Mouse (Mus musculus): ENCODE measurements around the gene Impdh2.

Impdh2 gene

DNA sequence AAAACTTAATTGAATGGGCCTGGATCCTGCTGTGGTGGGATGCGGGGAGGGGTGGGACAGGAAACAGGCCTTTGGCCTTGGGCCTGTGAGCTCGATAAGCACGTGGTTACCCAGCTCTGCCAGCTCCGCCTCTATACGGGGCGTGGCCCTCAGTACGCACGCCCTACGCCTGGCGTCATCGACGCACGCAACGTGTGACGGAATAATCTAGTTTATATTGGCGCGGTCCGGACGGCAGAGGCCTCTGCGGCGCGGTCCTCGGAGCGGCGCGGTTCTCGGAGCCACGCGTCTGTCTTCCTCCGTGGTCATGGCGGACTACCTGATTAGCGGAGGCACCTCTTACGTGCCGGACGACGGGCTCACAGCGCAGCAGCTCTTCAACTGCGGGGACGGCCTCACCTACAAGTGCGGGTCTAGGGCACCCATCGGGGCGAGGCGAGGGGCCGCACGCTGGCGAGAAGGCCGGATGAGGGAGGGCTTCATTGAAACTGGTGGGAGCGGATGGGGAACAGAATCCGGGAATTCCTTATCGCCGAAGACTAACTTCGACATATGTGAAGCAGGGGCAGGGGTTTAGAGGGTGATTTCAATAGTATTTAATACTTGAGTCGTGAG, at the start of gene Impdh2:
Gene Impdh2 (plus strand): TSS at position 60 of the 615 bp plus-strand sequence.
- DNase-seq (ENCODE audit: inconsistent ontology term) = peak; percentile 93

DNA sequence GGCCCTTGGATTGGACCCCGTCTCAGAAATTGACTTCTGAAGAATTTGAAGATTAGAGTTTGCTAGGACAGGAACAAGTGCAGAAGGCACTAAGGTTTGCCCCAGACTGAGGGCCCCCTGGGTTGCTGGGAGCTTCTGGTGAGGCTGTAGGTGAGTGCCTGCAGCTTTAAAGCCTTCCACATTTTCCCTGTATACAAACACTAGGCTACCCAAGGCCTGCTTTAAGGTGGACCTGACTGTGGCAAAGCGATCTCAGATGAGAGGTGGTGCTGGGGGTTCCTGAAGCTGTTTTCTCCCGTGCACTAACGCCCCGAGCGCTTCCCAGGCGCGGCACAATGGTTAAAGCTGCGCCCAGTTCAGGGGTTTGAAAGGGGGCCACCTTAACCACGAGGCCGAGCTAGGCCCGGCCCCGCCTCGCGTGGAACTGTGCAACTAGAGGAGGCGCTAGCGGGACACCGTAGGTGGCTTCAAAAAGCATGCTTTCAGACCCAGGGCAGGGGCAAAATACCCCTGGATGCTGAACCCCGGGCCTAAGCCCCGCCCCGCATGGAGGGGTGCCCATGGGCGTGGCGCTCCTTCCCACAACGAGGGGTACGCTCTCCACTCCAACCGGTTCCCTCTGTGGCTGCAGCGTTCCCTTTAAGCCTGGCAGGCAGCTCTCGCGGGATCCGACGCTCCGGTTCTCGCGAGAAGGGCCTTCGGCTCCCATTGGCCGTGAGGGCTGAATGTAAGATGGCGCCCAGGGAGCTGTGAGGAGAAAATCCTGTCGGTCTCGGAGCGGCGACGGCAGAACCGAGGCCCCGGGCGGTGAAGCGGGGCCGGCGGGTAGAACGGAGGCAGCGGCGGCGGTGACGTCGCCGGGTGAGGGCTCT, 43.5 kb upstream of the Impdh2 start, which contains the start of gene Qrich1:
Gene Qrich1 (plus strand): TSS at position 427 of the 872 bp plus-strand sequence.
- DNase-seq (ENCODE audit: inconsistent ontology term) = peak; percentile 98

DNA sequence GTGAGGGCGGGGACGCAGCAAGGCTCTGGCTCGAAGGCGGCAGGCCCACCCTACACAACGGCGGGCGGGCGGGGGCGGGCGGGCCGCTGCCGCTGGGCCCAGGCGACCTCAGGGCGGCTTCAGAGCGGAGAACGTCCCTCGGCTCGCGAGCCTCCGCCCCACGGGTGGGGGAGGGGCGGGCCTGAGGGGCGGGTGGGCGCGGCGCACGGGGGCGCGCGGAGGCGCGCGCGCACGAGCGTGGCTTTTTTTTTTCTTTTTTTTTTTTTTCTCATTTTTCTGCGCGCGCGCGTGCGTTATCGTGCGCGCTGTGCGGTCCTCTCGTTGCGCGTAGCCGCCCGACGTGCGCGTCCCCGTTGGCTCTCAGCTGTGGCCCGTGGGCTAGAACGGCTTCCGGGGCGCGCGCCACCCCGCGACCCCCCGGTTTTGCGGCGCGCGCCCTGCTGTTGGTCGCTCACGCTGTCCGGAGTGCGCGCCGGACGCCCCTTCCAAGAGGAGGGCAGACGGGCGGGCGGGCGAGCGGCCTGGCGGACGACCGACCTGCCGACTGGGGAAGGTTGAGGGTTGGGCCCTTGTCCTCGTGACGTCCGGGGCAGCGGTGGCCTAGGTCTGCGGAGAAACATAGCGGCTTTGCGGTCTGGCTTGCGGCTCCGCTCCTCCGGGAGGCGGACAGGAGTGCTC, 42.7 kb upstream of the Impdh2 start:
- DNase-seq (ENCODE audit: inconsistent ontology term) = peak; percentile 93

DNA sequence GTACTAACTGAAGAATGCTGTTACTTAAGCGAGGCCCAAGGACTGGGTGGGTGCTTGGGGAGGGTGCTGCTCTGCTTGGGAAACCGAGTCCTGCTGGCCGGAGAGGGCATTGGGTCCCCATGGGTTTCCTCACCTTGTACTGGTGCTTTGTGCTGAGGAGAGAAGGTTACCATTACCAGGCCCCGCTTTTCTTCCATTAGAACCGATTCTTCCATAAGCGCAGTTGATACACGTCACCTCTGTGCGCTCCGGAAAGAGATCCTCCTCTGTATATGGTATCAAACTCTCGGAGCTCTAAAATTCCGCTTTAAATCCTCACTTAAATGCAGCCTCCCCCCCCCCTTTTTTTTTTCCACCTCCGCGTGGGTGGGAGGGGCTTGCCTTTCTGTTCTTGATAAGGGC, 42.2 kb upstream of the Impdh2 start:
- no peak for DNase-seq (ENCODE audit: inconsistent ontology term)

GRCm38 (mm10) chr9:108521604-108522003, 38.5 kb upstream of the Impdh2 start:
- peak; percentile 37 for DNase-seq (ENCODE audit: inconsistent ontology term)

DNA sequence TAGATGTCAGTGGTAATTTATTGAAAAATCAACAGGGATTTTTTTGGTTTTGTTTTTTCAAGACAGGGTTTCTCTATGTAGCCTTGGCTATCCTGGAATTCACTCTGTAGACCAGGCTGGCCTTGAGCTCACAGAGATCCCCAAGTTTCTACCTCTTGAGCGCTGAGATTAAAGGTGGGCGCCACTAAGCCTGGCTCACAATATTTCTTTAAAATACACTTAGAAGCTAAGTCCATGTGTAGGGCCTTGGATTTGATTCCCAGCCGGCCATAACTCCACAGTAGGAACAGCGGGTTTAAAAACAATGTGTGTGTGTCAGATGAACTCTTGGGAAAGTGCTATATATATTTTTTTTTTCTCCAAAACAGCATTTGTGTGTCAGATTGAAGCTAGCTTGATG, 36.7 kb upstream of the Impdh2 start:
- DNase-seq (ENCODE audit: inconsistent ontology term) = no peak

GRCm38 (mm10) chr9:108525400-108525799, 34.7 kb upstream of the Impdh2 start:
- no peak for DNase-seq (ENCODE audit: inconsistent ontology term)

- DNase-seq (ENCODE audit: inconsistent ontology term) = no peak
Measured at GRCm38 (mm10) chr9:108530954-108531353, 29.1 kb upstream of the Impdh2 start.

- no peak for DNase-seq (ENCODE audit: inconsistent ontology term)
Measured at GRCm38 (mm10) chr9:108531496-108531895, 28.6 kb upstream of the Impdh2 start.

DNA sequence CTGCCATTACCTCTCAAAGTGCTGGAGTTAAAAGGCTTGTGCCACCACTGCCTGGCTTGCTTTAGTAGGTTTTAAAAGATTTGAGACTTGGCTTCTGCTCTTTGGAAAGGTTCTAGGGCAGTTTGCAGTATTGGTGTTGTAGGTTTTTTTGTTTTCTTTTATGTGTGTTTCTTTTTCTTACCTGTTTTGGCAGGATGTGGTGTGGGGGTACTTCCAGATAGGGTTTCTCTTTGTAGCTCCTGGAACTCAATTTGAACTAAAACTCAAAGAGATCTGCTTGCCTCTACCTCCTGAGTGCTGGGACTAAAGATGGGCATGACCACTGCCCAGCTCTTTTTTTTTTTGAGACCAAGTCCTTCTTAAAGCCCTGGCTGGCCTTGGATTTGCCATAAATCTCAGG, 19.2 kb upstream of the Impdh2 start:
- DNase-seq (ENCODE audit: inconsistent ontology term) = no peak

GRCm38 (mm10) chr9:108545986-108546385, 14.1 kb upstream of the Impdh2 start:
- DNase-seq (ENCODE audit: inconsistent ontology term) = no peak

- DNase-seq (ENCODE audit: inconsistent ontology term) = no peak
Measured at GRCm38 (mm10) chr9:108546875-108547274, 13.2 kb upstream of the Impdh2 start.

- no peak for DNase-seq (ENCODE audit: inconsistent ontology term)
Measured at GRCm38 (mm10) chr9:108559169-108559568, 917 bp upstream of the Impdh2 start.

GRCm38 (mm10) chr9:108563671-108564070, 3.6 kb downstream of the Impdh2 start:
- no peak for DNase-seq (ENCODE audit: inconsistent ontology term)

- DNase-seq (ENCODE audit: inconsistent ontology term) = no peak
Measured at GRCm38 (mm10) chr9:108564131-108564530, 4.0 kb downstream of the Impdh2 start.

GRCm38 (mm10) chr9:108565881-108566814, 6.1 kb downstream of the Impdh2 start:
- DNase-seq (ENCODE audit: inconsistent ontology term) = no peak

- DNase-seq (ENCODE audit: inconsistent ontology term) = peak; percentile 97
Measured at GRCm38 (mm10) chr9:108566815-108567776, 7.0 kb downstream of the Impdh2 start, which contains the start of gene Ndufaf3. Ndufaf3 (minus strand) TSS chr9:108567434.

DNA sequence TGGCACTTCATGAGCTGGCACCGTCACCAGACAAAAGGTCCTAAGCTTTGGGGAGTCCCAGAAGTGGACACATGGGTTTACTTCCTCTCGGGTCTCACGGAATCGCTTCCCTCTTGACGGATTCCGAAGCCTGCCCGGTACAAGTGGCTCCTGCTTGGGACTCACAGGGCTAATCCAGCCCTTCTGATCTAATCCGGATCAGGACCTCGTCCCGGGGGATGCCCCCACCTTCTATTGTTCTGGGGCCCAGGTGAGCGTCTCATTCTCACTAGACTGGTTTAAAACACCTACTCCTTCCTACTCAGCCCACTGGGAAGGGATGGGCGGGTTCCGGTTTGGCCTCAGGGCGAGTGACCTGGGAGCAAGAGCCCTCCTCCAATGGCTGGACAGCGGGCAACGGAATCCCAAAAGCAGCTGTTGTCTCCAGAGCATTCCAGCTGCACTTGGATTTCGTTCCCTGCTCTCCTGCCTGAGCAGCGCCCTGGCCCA, 7.9 kb downstream of the Impdh2 start:
- no peak for DNase-seq (ENCODE audit: inconsistent ontology term)

DNA sequence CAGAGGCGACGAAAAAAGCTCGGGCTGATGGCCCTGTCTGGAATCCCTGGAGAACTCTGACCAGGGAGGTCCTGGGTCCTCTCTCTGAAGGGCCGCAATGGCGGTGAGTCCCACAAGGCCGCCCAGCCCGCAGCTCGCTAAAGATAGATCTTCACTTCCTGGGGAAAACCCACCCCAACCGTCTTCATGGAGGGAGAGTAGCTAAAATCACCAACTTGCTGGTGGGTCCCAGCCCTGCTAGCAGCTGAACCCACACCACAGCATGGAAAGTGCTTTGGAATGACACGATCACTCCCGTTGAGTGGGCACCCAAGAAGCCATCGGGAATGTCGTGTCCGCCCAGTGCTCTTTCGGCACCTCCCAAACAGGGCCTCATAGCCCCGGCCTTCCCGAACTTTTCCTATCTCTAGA, 8.4 kb downstream of the Impdh2 start:
- DNase-seq (ENCODE audit: inconsistent ontology term) = no peak
